Mouse (Mus musculus): ENCODE data around the gene Irx4. TPM values are rescaled to one million over a fixed set of nuclear protein-coding genes. Genes with fewer than 3 reads are reported as not detected.

The Irx4 gene
- total RNA-seq, 2 experiments from 2014 or later, result not detected

Other genes starting within 250 kb of the Irx4 start
- 10 to 100 TPM; 34.3 to 38.2 TPM for gene Mrpl36, start 68.0 kb downstream of the Irx4 start, total RNA-seq (2021)
- 100 to 1,000 TPM; 178 to 180 TPM for gene Ndufs6, start 68.1 kb downstream of the Irx4 start, total RNA-seq (2021)
- 10 to 100 TPM; 53.9 to 56.5 TPM for gene Lpcat1, start 206.7 kb downstream of the Irx4 start, total RNA-seq (2021)